Mouse (Mus musculus) brain, adult 2 months (tissue): Measurements from ENCODE around the gene Col4a2.

Experiments
- DNase-seq: peaks from one replicate; pipeline ENCODE4 v3.0.0; 2011; ENCODE audit warnings: low read depth, low spot score

The Col4a2 gene

GRCm38 (mm10) chr8:11296282-11296943 is 16.2 kb upstream of the Col4a2 start:
- no peak for DNase-seq

DNA sequence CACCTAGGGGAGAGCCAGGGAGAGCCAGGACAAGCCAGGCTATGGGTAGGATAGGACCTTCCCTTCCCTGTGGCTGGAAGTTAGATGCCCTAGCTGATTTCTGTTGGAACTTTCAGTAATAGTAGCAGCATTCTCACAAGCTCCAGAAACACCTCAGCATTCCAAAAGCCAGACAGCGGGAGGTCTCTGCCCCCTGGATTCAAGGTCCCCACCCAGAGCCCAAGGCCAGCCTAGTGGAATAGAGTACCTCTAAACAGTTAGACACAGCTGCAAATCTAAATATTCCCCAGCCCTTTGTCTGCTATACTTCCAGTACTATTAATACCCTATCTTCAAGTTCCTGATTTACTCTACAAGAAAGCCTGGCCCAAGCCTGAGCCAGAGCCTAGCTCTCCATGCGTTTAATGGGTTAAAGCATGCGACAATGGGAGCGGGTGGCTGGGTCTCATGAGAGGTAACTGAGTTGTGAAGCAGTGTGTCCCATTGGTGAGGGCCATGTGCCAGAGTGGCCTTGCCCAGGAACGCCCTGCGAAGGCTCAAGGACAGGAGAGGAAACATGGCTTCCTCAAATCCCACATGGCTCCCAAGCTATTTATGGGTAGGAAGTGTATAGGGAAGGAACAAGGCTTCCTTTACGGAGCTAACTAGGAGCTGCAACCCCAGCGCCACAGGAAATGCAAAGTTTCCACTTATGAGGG is 15.3 kb upstream of the Col4a2 start:
- no peak for DNase-seq

DNA sequence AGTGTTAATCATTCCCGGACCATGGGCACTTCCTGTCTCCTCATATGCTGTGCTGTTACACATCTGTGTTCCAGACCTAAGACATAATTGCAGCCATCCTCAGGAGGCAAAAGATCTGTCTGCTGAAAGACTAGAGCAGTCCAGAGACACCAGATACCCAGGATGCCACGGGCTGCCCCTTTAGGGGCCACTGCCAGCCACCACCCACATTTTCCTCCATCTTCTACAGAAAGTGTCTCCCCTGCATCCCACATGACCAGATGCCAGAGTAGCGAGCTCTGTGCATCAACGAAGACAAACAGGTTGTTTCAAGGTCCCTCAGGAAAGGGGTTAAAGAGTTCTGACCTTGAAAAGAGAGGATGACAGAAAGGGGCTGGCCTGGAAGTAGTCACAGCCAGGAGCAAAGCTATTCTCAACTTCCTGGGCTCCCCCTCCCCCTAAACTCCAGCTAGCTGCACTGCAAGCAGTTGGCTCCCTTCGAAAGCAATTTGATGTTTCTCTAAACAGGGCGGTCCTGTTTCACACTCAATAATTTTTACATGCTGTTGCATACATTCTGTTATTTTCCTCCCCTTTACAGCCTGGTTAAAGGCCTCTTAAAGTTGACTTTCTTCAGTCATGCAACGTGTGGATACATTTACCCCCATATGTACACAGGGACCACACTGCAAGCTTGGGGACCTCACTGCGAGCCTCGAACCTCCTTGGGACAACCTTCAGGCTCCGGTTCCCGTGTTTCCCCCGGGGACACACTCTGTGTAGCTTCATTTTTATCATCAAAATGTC is 13.9 kb upstream of the Col4a2 start:
- no peak for DNase-seq

DNA sequence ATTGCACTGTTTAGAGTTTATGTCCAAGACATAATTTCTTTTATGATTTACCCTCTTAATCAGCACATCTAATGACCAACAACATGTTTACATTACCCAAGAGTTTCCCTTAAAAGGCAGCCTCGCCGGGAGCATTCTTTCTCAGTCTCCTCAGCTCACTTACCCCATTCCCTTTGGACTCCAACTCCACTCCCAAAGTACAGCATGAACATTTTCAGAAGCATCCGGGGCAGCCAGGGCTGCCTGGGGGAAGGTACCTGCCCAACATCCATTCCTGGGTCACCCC is 13.3 kb upstream of the Col4a2 start:
- DNase-seq: no peak

GRCm38 (mm10) chr8:11300436-11300835 is 12.2 kb upstream of the Col4a2 start:
- peak; percentile 58 for DNase-seq

DNA sequence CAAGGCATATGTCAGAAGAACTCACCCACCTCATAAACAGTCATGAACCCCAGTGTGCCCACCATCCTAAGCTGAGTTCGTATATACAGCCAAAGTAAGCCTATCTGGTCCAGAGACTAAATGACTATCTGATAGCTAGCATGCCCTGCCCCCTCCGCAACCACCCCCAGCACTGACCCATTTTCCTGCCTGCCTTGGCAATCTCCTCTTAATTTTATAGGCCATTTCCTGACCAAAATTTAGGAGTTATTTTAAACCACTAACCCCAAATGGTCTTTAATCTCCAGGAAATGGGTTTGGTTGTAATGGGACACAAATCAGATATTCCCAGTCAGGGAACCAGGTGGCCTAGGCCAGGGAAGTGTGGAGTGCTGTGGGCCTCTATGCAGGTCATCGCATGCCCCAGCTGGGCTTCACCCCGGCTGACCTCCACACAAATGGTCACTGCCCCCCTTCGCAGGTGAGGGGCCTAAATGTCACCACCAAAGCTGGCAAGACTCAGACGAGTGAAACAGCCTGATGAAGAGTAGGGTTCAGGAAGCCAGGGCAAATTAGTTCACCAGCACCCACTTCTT is 8.5 kb upstream of the Col4a2 start:
- DNase-seq: no peak

- DNase-seq: no peak
Measured at GRCm38 (mm10) chr8:11305539-11305938, 7.1 kb upstream of the Col4a2 start.

DNA sequence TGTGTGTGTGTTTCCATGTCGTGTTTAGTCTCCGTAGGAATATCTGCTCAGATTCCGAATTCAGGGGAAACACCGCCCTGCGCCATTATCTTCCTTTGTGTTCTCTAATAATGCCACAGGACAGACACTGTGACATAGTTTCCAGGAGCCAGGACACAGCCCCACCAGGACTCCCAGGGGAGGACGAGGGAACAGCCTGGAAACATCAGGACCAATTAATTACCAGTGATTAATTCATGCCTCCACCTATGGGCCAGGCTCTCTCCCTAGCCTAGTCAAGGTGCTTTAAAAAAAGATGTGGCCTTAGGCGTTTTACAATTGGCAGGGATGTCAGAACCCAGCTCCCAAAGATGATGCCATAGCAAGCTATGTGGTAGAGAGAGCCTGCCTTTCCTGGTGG is 5.2 kb upstream of the Col4a2 start:
- no peak for DNase-seq

DNA sequence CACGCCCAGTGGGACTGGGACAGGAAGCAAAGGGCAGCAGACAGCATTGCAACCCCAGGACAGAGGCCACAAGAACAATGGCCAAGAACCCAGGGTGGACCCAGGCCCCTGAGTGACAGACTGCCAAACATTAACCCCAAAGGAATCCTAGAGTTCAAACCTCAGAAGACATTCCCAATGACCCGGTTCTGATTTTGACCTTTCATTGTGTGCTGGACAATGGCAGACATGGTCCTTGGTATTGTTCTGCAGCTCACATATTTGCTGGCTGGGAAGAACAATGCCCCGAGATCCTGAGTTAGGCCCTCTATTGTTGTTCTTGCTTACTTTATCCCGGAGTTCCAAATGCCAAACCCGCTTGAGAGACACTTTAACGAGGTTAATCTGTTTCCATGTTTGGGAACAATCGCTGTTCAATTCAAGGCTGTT is 4.0 kb upstream of the Col4a2 start:
- no peak for DNase-seq

- no peak for DNase-seq
Measured at GRCm38 (mm10) chr8:11309226-11309625, 3.4 kb upstream of the Col4a2 start.

DNA sequence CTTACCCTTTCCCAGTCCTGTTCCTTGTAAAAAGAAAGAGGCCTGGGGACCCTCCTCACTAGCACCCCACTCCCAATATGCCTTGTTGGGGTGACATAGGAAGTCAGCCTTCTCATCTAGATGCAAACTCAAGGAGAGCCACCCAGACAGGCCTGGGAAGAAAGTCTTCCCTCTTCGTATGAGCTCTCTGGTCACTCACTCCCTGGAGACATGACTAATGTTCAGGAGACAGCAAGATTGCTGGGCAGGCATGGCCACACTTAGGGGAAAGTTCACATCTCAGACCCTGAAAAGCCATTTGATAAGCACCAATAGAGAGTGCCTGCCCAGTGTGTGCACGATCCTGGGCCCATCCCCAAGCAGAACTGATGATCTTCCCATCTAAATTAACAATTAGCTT is 2.6 kb upstream of the Col4a2 start:
- DNase-seq: no peak

DNA sequence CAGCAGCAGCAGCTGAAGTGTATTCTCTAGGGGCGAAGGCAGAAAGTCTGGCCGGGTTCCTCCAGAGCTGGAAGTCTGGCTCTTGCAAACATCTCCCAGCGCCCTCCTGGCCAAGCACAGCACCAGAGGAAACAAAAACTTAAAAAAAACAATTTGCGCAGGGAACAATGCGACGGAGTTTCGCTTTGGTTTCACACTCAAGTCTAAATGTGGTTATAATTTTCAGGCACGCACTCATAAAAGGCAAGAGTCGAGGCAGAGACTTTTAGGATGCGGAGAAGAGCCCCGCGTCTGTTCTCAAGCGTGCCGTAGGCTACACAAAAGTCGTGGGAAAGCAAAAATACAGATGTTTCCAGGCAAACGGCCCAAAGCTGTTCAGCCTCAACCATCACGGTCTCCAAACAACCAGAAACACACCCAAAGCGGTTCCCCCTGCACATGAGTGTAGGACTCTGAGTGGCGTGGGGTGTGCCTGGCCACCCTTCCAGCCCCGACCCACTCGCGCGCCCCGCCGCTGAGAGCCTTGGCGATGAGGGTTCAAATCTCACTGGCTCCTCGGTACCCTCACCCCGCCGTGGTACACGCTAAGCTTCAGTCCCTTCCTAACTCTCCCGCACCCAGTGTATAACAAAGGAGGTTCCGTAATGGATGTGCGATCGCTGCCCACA is 790 bp upstream of the Col4a2 start:
- DNase-seq: peak; percentile 42

DNA sequence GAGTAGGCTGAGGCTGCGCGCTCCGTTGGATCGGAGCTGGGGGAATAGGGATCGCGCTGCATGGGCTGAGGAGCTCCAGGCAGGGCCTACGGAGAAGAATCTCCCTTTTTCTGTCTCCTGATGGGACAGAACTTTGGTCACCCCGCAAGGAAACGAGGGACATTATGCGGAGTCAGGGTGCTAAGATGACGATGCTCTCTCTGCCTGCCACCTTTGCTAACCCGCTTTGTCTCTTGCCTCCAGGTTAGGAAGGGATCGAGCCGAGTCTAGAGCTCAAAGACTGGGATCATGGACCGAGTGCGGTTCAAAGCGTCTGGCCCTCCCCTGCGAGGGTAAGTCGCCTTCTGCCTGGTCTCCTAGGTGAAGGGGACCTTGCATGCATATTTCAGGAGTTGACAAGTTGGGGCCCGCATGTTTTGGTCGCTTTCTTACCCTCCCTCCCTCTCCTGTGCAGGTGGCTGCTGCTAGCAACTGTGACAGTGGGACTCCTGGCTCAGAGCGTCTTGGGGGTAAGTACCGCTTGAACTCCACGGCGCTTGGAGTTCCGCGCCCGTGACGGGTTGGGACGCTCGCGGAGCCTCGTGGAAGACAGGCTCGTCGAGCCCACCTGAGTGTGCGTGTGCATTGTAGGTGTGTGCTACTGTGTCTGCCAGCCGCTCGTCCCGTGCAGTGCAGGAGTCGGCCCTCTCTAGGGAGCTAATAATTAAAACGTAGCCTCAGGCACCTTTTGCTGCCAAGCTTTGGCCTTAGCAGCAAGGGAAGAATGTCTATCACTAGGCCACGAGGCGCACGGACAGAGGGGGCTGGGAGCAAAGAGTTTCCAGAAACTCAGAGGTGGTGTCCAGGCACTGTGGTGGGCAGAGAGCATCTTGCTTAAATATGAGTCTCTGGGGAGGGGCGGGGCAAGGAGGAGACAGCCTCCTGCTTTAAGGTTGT is 839 bp downstream of the Col4a2 start:
- peak; percentile 31 for DNase-seq

GRCm38 (mm10) chr8:11314613-11315012 is 2.0 kb downstream of the Col4a2 start:
- no peak for DNase-seq

GRCm38 (mm10) chr8:11315179-11315943 is 2.8 kb downstream of the Col4a2 start:
- no peak for DNase-seq

GRCm38 (mm10) chr8:11316118-11316517 is 3.5 kb downstream of the Col4a2 start:
- no peak for DNase-seq

DNA sequence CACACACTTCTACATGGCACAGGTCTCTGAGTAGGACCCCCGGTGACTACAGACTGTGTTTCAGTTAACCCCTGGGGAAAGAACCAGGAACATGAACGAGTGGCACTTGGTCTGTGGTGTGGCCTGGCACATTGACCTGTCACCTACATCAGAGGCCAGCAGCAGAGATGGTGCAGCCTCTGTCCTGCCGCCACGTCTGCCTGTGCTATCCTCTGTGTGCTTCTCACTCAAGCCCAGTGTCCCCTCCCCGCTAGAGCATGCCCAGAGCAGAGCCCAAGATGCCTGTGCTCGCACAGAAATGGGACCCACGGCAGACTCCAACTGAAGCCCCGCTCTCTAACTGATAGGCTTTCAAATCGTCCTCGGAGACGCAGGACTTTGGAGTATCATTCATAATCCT is 6.8 kb downstream of the Col4a2 start:
- no peak for DNase-seq

DNA sequence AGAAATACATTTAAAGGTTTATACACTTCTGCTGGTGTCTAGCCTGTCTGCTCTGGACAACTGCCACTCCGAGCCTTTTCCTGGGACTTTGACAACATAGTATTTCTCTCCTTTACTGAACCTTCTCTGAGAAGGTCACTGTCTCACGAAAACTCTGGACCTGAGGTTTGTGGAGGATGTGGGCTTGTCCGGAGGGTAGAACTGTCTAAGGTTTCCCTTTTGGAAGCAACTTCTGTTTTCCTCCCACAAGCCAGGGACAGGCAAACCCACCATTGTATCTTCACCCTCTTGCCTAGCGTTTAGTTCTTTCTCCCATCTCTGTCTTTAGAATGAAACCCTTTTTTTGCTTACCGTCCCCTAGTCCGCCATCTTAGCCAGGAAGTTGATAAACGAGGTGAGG is 9.2 kb downstream of the Col4a2 start:
- DNase-seq: no peak

- no peak for DNase-seq
Measured at GRCm38 (mm10) chr8:11322724-11323585, 10.3 kb downstream of the Col4a2 start.
